Mouse (Mus musculus) CH12.LX (cell line): ENCODE measurements around the gene Spata1. TPM values are rescaled to one million over a fixed set of nuclear protein-coding genes. Genes with fewer than 3 reads are reported as not detected.

ENCODE experiments used
- DNase-seq: peaks from one replicate; pipeline ENCODE4 v3.0.0-alpha.2; 2013; ENCODE audit errors: extremely low read depth
- H3K27ac ChIP-seq: 2 replicates; pipeline ENCODE4 v1.5.1; 2012; ENCODE audit warnings: low read depth, mild to moderate bottlenecking, control low read depth, moderate library complexity; ENCODE audit not compliant: insufficient read depth
- H3K27me3 ChIP-seq: replicated peaks from 2 replicates; pipeline ENCODE3; 2012; ENCODE audit warnings: inconsistent platforms
- H3K36me3 ChIP-seq, 2 experiments: replicated peaks in 1 of 2; 2 replicates each; pipeline versions ENCODE3 to v1.6.1; 2012; ENCODE audit warnings: inconsistent platforms in 1 of 2, low read length in 1 of 2, mild to moderate bottlenecking in 1 of 2, mixed read lengths in 1 of 2, moderate library complexity in 1 of 2; ENCODE audit not compliant: control insufficient read depth in 1 of 2, insufficient read depth in 1 of 2
- H3K4me1 ChIP-seq, 2 experiments: 2 replicates each; pipeline ENCODE4 v1.6.1; 2012; ENCODE audit warnings: inconsistent platforms in 1 of 2, moderate library complexity in 1 of 2; ENCODE audit not compliant: insufficient read depth in 2 of 2, control insufficient read depth in 1 of 2
- H3K4me2 ChIP-seq: 2 replicates; pipeline ENCODE4 v1.6.1; 2012; ENCODE audit warnings: low read depth, mild to moderate bottlenecking, control low read depth; ENCODE audit not compliant: poor library complexity, insufficient read depth, severe bottlenecking
- H3K4me3 ChIP-seq, 3 experiments: fragments of 150-350 bp in 1 of 3; sonication (generic) in 1 of 3; replicated peaks in 1 of 3; 2 replicates each; pipeline versions ENCODE3 to v1.5.1; 2011 to 2012; ENCODE audit warnings: low read depth in 2 of 3, low read length in 2 of 3, mild to moderate bottlenecking in 2 of 3, moderate library complexity in 2 of 3, control low read depth in 1 of 3, improper control_type of control experiment in 1 of 3, inconsistent platforms in 1 of 3, mixed read lengths in 1 of 3; ENCODE audit not compliant: poor library complexity in 1 of 3
- H3K79me2 ChIP-seq: replicated peaks from 2 replicates; pipeline ENCODE4 v1.6.1; 2012; ENCODE audit warnings: mild to moderate bottlenecking, moderate library complexity; ENCODE audit not compliant: control insufficient read depth, poor library complexity, insufficient read depth, severe bottlenecking; ENCODE audit errors: extremely low read depth
- H3K9ac ChIP-seq: 2 replicates; pipeline ENCODE4 v1.6.1; 2012; ENCODE audit warnings: low read depth, mild to moderate bottlenecking, control low read depth, moderate library complexity; ENCODE audit not compliant: insufficient read depth
- H3K9me3 ChIP-seq: replicated peaks from 2 replicates; pipeline ENCODE3; 2012; ENCODE audit warnings: low read length, inconsistent platforms, mixed read lengths
- BHLHE40 ChIP-seq: IDR thresholded peaks from 2 replicates; pipeline ENCODE4 v1.6.1; 2011; ENCODE audit warnings: mild to moderate bottlenecking, low read depth, low read length, improper control_type of control experiment
- CHD1 ChIP-seq: IDR thresholded peaks from 2 replicates; pipeline ENCODE4 v1.6.1; 2012; ENCODE audit warnings: low read depth, low read length, improper control_type of control experiment, inconsistent platforms
- CHD2 ChIP-seq: IDR thresholded peaks from 2 replicates; pipeline ENCODE4 v1.6.1; 2011; ENCODE audit warnings: low read length, improper control_type of control experiment
- CTCF ChIP-seq, 2 experiments: IDR thresholded peaks in 1 of 2; conservative IDR thresholded peaks in 1 of 2; 2 replicates each; pipeline ENCODE4 v1.5.1; 2011 to 2012; ENCODE audit warnings: low read depth in 2 of 2, low read length in 2 of 2, improper control_type of control experiment in 1 of 2, inconsistent platforms in 1 of 2, mild to moderate bottlenecking in 1 of 2, moderate library complexity in 1 of 2
- E2F4 ChIP-seq: IDR thresholded peaks from 2 replicates; pipeline ENCODE4 v1.6.1; 2011; ENCODE audit warnings: low read depth, low read length, improper control_type of control experiment; ENCODE audit not compliant: insufficient replicate concordance
- ELF1 ChIP-seq: IDR thresholded peaks from 2 replicates; pipeline ENCODE4 v1.6.1; 2014; ENCODE audit warnings: low read depth, mild to moderate bottlenecking, inconsistent platforms, low read length, improper control_type of control experiment
- EP300 ChIP-seq: IDR thresholded peaks from 2 replicates; pipeline ENCODE4 v1.6.1; 2011; ENCODE audit warnings: low read length, improper control_type of control experiment
- GABPA ChIP-seq: IDR thresholded peaks from 2 replicates; pipeline ENCODE4 v1.6.1; 2012; ENCODE audit warnings: low read depth, low read length, improper control_type of control experiment, inconsistent platforms; ENCODE audit not compliant: insufficient replicate concordance
- HCFC1 ChIP-seq: IDR thresholded peaks from 2 replicates; pipeline ENCODE4 v1.6.1; 2012; ENCODE audit warnings: low read depth, mild to moderate bottlenecking, inconsistent platforms, low read length, improper control_type of control experiment
- IRF4 ChIP-seq: IDR thresholded peaks from 2 replicates; pipeline ENCODE4 v1.6.1; 2014; ENCODE audit warnings: low read depth, mild to moderate bottlenecking, inconsistent platforms, low read length, improper control_type of control experiment
- MAFK ChIP-seq: IDR thresholded peaks from 2 replicates; pipeline ENCODE4 v1.6.1; 2011; ENCODE audit warnings: low read length, improper control_type of control experiment; ENCODE audit not compliant: insufficient replicate concordance
- MAX ChIP-seq: IDR thresholded peaks from 2 replicates; pipeline ENCODE4 v1.6.1; 2011; ENCODE audit warnings: low read length, improper control_type of control experiment
- MAZ ChIP-seq: IDR thresholded peaks from 2 replicates; pipeline ENCODE4 v1.6.1; 2012; ENCODE audit warnings: low read depth, mild to moderate bottlenecking, inconsistent platforms, low read length, improper control_type of control experiment, moderate library complexity
- MEF2A ChIP-seq: IDR thresholded peaks from 2 replicates; pipeline ENCODE4 v1.6.1; 2014; ENCODE audit warnings: low read depth, mild to moderate bottlenecking, inconsistent platforms, low read length, improper control_type of control experiment, borderline replicate concordance
- MXI1 ChIP-seq: IDR thresholded peaks from 2 replicates; pipeline ENCODE4 v1.6.1; 2011; ENCODE audit warnings: mild to moderate bottlenecking, low read depth, low read length, improper control_type of control experiment
- MYC ChIP-seq: IDR thresholded peaks from 2 replicates; pipeline ENCODE4 v1.6.1; 2011; ENCODE audit warnings: low read depth, mild to moderate bottlenecking, improper control_type of control experiment, low read length
- NELFE ChIP-seq: IDR thresholded peaks from 2 replicates; pipeline ENCODE4 v1.6.1; 2011; ENCODE audit warnings: low read depth, low read length, improper control_type of control experiment
- NRF1 ChIP-seq: IDR thresholded peaks from 2 replicates; pipeline ENCODE4 v1.6.1; 2014; ENCODE audit warnings: low read depth, mild to moderate bottlenecking, inconsistent platforms, low read length, improper control_type of control experiment, moderate library complexity
- PAX5 ChIP-seq: IDR thresholded peaks from 2 replicates; pipeline ENCODE4 v1.6.1; 2012; ENCODE audit warnings: low read length, inconsistent platforms, mixed read lengths
- POLR2A ChIP-seq: IDR thresholded peaks from 2 replicates; pipeline ENCODE4 v1.6.1; 2011; ENCODE audit warnings: low read depth, mild to moderate bottlenecking, improper control_type of control experiment, low read length
- POLR2AphosphoS2 ChIP-seq: IDR thresholded peaks from 2 replicates; pipeline ENCODE4 v1.6.1; 2011; ENCODE audit warnings: low read depth, low read length, improper control_type of control experiment
- RAD21 ChIP-seq: IDR thresholded peaks from 2 replicates; pipeline ENCODE4 v1.6.1; 2011; ENCODE audit warnings: low read depth, mild to moderate bottlenecking, low read length, improper control_type of control experiment, moderate library complexity
- RCOR1 ChIP-seq: conservative IDR thresholded peaks from 2 replicates; pipeline ENCODE4 v1.6.1; 2012; ENCODE audit warnings: low read depth, mild to moderate bottlenecking, inconsistent platforms, low read length, improper control_type of control experiment
- SIN3A ChIP-seq: IDR thresholded peaks from 2 replicates; pipeline ENCODE4 v1.6.1; 2012; ENCODE audit warnings: low read length, improper control_type of control experiment, inconsistent platforms
- SMC3 ChIP-seq: IDR thresholded peaks from 2 replicates; pipeline ENCODE4 v1.6.1; 2011; ENCODE audit warnings: low read depth, low read length, improper control_type of control experiment
- TBP ChIP-seq: conservative IDR thresholded peaks from 2 replicates; pipeline ENCODE4 v1.6.1; 2011; ENCODE audit warnings: low read depth, low read length, improper control_type of control experiment
- TCF12 ChIP-seq: IDR thresholded peaks from 2 replicates; pipeline ENCODE4 v1.6.1; 2014; ENCODE audit warnings: low read depth, mild to moderate bottlenecking, inconsistent platforms, low read length, improper control_type of control experiment
- UBTF ChIP-seq: IDR thresholded peaks from 2 replicates; pipeline ENCODE4 v1.6.1; 2012; ENCODE audit warnings: low read depth, mild to moderate bottlenecking, inconsistent platforms, low read length, improper control_type of control experiment, moderate library complexity
- USF1 ChIP-seq: IDR thresholded peaks from 2 replicates; pipeline ENCODE4 v1.6.1; 2014; ENCODE audit warnings: low read depth, mild to moderate bottlenecking, inconsistent platforms, low read length, improper control_type of control experiment
- USF2 ChIP-seq: conservative IDR thresholded peaks from 2 replicates; pipeline ENCODE4 v1.6.1; 2011; ENCODE audit warnings: low read depth, low read length, improper control_type of control experiment
- ZC3H11A ChIP-seq: IDR thresholded peaks from 2 replicates; pipeline ENCODE4 v1.6.1; 2012; ENCODE audit warnings: low read depth, mild to moderate bottlenecking, inconsistent platforms, low read length, improper control_type of control experiment
- ZMIZ1 ChIP-seq: IDR thresholded peaks from 2 replicates; pipeline ENCODE4 v1.6.1; 2012; ENCODE audit warnings: low read depth, mild to moderate bottlenecking, inconsistent platforms, low read length, improper control_type of control experiment
- ZNF384 ChIP-seq: IDR thresholded peaks from 2 replicates; pipeline ENCODE4 v1.6.1; 2012; ENCODE audit warnings: low read depth, low read length, improper control_type of control experiment, inconsistent platforms
- dilution Hi-C: fragments of 300-500 bp; cut with MboI; formaldehyde crosslinking; loops from 2 replicates; pipeline ENCODE4 v1.14.3; 2020; ENCODE audit warnings: low sequenced_read_pairs; ENCODE audit not compliant: extremely low pct_unique_long_range_greater_than_20kb, extremely low pct_ligation_motif_present
- in situ Hi-C: fragments of 300-500 bp; cut with MboI; formaldehyde crosslinking; loops from 3 replicates; pipeline ENCODE4 v1.14.3; 2019; ENCODE audit warnings: low sequenced_read_pairs, low pct_ligation_motif_present, low pct_unique_long_range_greater_than_20kb, mixed read lengths
- polyA plus RNA-seq: library from polyadenylated mRNA; unstranded; fragments of >175 nt; gene quantifications from 2 replicates; pipeline ENCODE4 v1.2.1, GENCODE M21; 2012; ENCODE audit warnings: low read depth; ENCODE audit not compliant: insufficient read length
- total RNA-seq, 2 experiments: library from RNA; depleted of rRNA; stranded (reverse); fragments of 300-350 nt in 1 of 2; fragments of >200 nt in 1 of 2; gene quantifications; 2 replicates each; pipeline ENCODE4 v1.2.3; 2012 to 2014

Spata1 gene
- total and polyA plus RNA-seq, 3 experiments = 1.4 to 2.9 (median 2.0) TPM

DNA sequence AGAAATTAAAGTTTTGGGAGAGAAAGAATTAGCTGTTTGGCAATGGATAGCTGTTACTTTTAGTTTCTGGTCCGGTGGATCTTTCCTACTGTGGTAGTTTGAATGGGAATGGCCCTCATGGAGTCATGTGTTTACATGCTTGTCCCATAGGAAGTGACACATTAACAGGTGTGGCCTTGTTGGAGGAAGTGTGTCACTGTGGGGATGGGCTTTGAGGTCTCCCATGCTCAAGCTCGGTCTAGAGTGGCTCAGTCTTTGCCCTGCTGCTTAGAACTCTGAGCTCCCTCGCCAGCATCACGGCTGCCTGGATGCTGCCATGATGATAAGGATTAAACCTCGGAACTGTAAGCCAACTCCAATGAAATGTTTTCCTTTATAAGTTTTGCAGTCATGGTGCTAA is 48.2 kb downstream of the Spata1 start (continued):
- TF ChIP-seq E2F4 = no peak
- TF ChIP-seq MAFK = no peak
- no peak for TF ChIP-seq CHD1
- TF ChIP-seq USF1 = no peak
- TF ChIP-seq PAX5 = no peak
- no peak for TF ChIP-seq RCOR1
- TF ChIP-seq POLR2A = peak; percentile 73
- no peak for TF ChIP-seq ZC3H11A
- TF ChIP-seq MAX = peak; percentile 84
- TF ChIP-seq GABPA = no peak

DNA sequence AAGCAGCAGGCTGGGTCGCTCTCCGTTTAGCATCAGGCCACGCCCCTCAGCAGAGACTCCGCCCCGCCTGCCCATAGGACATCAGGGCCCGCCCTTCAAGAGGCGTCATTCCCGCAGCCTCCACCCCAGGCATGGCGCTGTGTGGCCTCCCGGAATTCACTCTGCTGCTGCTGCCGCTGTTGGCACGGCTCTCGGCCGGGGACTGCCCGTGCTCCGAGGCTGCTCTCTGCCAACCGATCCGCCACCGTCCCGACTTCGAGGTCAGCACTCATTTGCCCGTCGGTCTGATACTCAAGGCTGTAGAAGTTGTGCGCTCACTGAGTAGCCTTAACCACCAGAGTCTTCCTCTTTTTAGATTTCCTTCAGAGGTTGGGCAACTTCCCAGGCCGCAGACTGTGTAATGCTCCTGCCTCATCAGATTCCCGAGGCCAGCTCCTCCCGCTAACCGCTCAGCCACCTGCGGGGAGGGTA is 49.1 kb downstream of the Spata1 start:
- Histone ChIP-seq H3K9ac (peak overlapping the region; percentile 77), H3K27me3 (no peaks in the 10 kb centered on the region), H3K9me3 (no peaks in the 10 kb centered on the region), H3K4me1 (peaks cover 9 to 21% of the 10 kb centered on the region in 2 experiments), H3K79me2 (peaks cover 3% of the 10 kb centered on the region; the same call in 1 of the 2 replicates), H3K27ac (peak overlapping the region; percentile 29; the same call in 1 of the 2 replicates), H3K4me2 (peak overlapping the region; percentile 91), H3K36me3 (peaks cover 2 to 25% of the 10 kb centered on the region in 2 experiments), H3K4me3 (peak overlapping the region; percentile 64 to 91 (median 89))
- 0 out of 2 replicates have a peak, but pooled peaks have one; percentile 13 for TF ChIP-seq CHD2
- peak; percentile 69 for TF ChIP-seq HCFC1
- peak; percentile 70 for TF ChIP-seq ELF1
- TF ChIP-seq RCOR1 = no peak
- TF ChIP-seq IRF4 = peak; percentile 50
- peak; percentile 65; the same call in 1 of the 2 replicates for TF ChIP-seq UBTF
- TF ChIP-seq GABPA = no peak
- TF ChIP-seq MYC = peak; percentile 44; the same call in 1 of the 2 replicates
- peak in 1 of 2 experiments; percentile 32; a peak in 2 of 4 replicates for TF ChIP-seq CTCF (conservative IDR thresholded peaks at IDR 0.05 in 1 of 2, IDR thresholded peaks at IDR 0.05 in 1 of 2; ENCODE audit: low read depth in 2 of 2, low read length in 2 of 2)
- peak; percentile 73 for TF ChIP-seq MEF2A
- no peak for TF ChIP-seq EP300
- peak; percentile 99 for TF ChIP-seq NELFE
- TF ChIP-seq CHD1 = peak; percentile 23; the same call in 1 of the 2 replicates
- peak; percentile 37; the same call in 1 of the 2 replicates for TF ChIP-seq NRF1
- no peak for TF ChIP-seq RAD21
- TF ChIP-seq SMC3 = no peak
- TF ChIP-seq TBP = peak; percentile 72
- TF ChIP-seq MXI1 = peak; percentile 94
- no peak for TF ChIP-seq USF2
- TF ChIP-seq ZNF384 = no peak
- TF ChIP-seq TCF12 = peak; percentile 97
- peak; percentile 56; the same call in 1 of the 2 replicates for TF ChIP-seq MAZ
- TF ChIP-seq MAFK = no peak
- TF ChIP-seq MAX = peak; percentile 54; the same call in 1 of the 2 replicates
- peak; percentile 92 for TF ChIP-seq POLR2AphosphoS2
- peak; percentile 93 for TF ChIP-seq SIN3A
- peak; percentile 29 for TF ChIP-seq BHLHE40
- peak; percentile 95; the same call in 1 of the 2 replicates for TF ChIP-seq ZMIZ1
- peak; percentile 99 for TF ChIP-seq POLR2A
- in situ Hi-C loops = no loop called here
- dilution Hi-C loops = no loop called here
- peak; percentile 99 for DNase-seq
